Mouse (Mus musculus): Measurements from ENCODE around the gene Syne1. TPM values are rescaled to one million over a fixed set of nuclear protein-coding genes. Genes with fewer than 3 reads are reported as not detected.

Gene Syne1
- polyA plus RNA-seq, 1 experiment from 2014 or later: 21.7 TPM

DNA sequence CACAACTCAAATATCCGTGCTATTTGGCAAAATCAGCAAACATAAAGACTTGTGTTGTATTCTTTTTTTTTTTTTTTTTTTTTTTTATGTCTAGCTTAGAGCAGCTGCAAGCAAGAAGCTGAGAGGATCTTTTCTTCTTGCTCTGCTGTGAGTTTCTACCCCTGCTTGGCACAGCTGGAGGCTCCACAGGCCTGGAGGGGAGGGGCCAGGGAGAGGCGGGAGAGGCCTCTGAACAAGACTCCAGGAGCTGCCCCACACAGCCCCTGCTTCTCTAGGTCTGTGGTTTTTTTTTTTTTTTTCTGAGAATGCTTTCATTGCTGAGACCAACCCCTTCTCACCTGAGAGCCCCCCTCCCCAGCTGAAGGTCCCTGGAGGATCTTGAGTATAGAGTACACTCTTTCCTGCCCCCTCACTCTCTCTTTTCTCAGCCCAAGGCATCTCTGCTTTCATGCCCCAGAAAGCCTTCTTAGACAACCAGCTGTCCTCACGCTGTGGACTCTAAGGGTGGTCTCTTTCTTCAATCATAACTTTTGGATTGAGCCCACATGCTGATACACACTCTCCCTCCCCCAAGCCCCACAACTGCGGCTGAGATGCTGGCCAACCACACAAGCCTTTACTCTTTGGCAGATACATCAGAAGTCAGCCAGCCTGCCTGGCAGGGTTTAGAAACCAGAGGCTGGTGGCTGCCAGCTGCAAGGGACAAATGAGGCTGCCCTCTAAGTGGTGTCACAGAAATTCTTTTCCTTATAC is 241.1 kb downstream of the Syne1 start:
- no peaks in the 10 kb centered on the region for H3K9me3 ChIP-seq (ENCODE audit: control insufficient read depth, low read length)
- H3K36me3 ChIP-seq (replicated peaks; ENCODE audit: control insufficient read depth, insufficient read depth): no peaks in the 10 kb centered on the region
- H3K27ac ChIP-seq: no peak overlapping the region
- no peak overlapping the region for H3K4me2 ChIP-seq (replicated peaks)
- DNase-seq (ENCODE audit: low spot score): no peak
- H3K27me3 ChIP-seq (ENCODE audit: control insufficient read depth, insufficient read depth, low read length): no peaks in the 10 kb centered on the region
- 0 out of 2 replicates have a peak, but pooled peaks cover 4% of the 10 kb centered on the region for H3K4me1 ChIP-seq (replicated peaks; ENCODE audit: control insufficient read depth, insufficient read depth, low read length)
- H3K4me3 ChIP-seq (replicated peaks; ENCODE audit: low read length): no peak overlapping the region
- H3K9ac ChIP-seq: no peak overlapping the region
- ATAC-seq (ENCODE audit: low FRiP score): peak; percentile 54; the same call in 1 of the 2 replicates
- 15% methylated on average over 4 of the region's 4 CpGs for WGBS

DNA sequence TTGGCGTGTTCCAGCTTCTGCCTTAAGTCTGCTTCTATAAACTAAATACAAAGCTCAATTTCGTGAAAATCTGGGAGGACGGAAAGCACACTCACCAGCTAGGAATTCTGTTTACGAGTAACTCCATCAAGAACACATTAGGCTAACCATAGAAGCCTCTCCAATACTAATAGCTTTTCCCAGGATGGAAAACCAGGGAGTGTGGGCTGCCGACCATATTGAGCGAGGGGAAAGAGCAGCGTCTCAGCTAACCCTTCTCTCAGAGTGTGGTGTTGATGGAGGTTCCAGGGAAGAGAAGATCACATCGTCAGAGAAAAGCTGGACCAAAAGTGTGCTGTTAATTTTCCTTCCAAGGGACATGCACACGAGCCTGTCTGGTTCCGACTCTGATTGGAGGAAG is 241.9 kb downstream of the Syne1 start:
- Histone ChIP-seq H3K27ac (peak overlapping the region; percentile 43; the same call in 1 of the 2 replicates), H3K9ac (no peak overlapping the region), H3K36me3 (replicated peaks; ENCODE audit: control insufficient read depth, insufficient read depth) (no peaks in the 10 kb centered on the region), H3K4me2 (replicated peaks) (peak overlapping the region; percentile 21), H3K9me3 (ENCODE audit: control insufficient read depth, low read length) (no peaks in the 10 kb centered on the region), H3K4me1 (replicated peaks; ENCODE audit: control insufficient read depth, insufficient read depth, low read length) (0 out of 2 replicates have a peak, but pooled peaks cover 4% of the 10 kb centered on the region), H3K27me3 (ENCODE audit: control insufficient read depth, insufficient read depth, low read length) (no peaks in the 10 kb centered on the region), H3K4me3 (replicated peaks; ENCODE audit: low read length) (no peak overlapping the region)
- 42% methylated on average over 10 of the region's 10 CpGs for WGBS
- ATAC-seq (ENCODE audit: low FRiP score) (0 out of 2 replicates have a peak, but pooled peaks have one; percentile 25), DNase-seq (ENCODE audit: low spot score) (no peak)

DNA sequence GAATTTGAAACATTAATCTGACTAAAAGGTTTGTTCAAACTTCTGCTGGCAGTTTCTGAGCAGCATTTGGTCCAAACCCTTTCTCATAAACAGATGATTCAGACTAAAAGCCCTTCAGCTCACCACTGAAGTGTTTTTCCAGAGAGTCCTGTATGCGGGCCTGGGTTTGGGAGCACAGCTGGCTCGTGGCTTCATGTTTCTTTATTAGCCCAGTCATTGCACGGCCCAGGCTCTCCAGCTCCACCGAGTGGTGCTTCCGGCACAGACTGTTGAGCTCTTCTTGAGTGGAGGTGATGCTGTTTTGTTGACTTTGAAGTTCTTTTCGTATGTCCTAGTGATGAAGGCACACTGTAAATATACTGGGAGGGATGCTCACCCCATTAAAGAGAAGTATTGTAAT is 245.7 kb downstream of the Syne1 start:
- Histone ChIP-seq H3K27me3 (ENCODE audit: control insufficient read depth, insufficient read depth, low read length) (no peaks in the 10 kb centered on the region), H3K9me3 (ENCODE audit: control insufficient read depth, low read length) (no peaks in the 10 kb centered on the region), H3K4me2 (replicated peaks) (no peak overlapping the region), H3K27ac (no peak overlapping the region), H3K9ac (no peak overlapping the region), H3K4me3 (replicated peaks; ENCODE audit: low read length) (no peak overlapping the region), H3K4me1 (replicated peaks; ENCODE audit: control insufficient read depth, insufficient read depth, low read length) (0 out of 2 replicates have a peak, but pooled peaks cover 4% of the 10 kb centered on the region), H3K36me3 (replicated peaks; ENCODE audit: control insufficient read depth, insufficient read depth) (no peaks in the 10 kb centered on the region)
- DNase-seq (ENCODE audit: low spot score) (no peak), ATAC-seq (ENCODE audit: low FRiP score) (no peak)
- WGBS: 61% methylated on average over 6 of the region's 6 CpGs

DNA sequence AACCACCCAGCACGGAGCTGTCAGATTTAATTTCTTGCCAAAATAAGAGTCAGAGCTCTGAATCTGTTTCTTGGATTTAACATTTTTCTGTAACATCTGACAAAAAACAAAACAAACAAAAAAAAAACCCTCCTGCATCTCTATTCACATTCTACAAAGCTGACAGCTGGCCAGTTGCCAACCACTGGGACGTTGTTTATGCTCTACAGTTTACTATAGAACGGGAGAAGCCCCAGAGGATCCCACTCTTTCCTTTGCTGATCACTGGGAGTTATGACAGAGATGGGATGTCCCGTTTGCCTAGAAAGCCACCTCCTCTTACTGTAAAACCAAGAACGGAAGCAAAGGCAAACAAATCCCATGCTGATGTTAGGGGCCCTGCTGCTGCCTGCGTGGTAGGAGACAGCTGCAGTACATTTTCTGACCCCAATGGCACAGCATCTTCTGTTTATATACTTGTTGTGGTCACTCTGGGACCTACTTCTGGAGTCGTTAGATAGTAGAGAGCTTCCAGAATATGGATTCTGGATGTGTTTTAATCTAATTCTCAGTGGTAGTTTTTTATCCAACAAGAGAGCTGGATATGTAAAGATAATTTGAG is 255.9 kb downstream of the Syne1 start:
- peaks cover 7% of the 10 kb centered on the region for H3K4me1 ChIP-seq (replicated peaks; ENCODE audit: control insufficient read depth, insufficient read depth, low read length)
- DNase-seq (ENCODE audit: low spot score): peak; percentile 41
- H3K27me3 ChIP-seq (ENCODE audit: control insufficient read depth, insufficient read depth, low read length): no peaks in the 10 kb centered on the region
- ATAC-seq (ENCODE audit: low FRiP score): no peak
- 0 out of 2 replicates have a peak overlapping the region, but pooled peaks have one; percentile 15 for H3K4me2 ChIP-seq (replicated peaks)
- H3K27ac ChIP-seq: no peak overlapping the region
- WGBS: 35% methylated on average over 7 of the region's 7 CpGs
- H3K9ac ChIP-seq: no peak overlapping the region
- no peak overlapping the region for H3K4me3 ChIP-seq (replicated peaks; ENCODE audit: low read length)
- H3K36me3 ChIP-seq (replicated peaks; ENCODE audit: control insufficient read depth, insufficient read depth): no peaks in the 10 kb centered on the region
- no peaks in the 10 kb centered on the region for H3K9me3 ChIP-seq (ENCODE audit: control insufficient read depth, low read length)

DNA sequence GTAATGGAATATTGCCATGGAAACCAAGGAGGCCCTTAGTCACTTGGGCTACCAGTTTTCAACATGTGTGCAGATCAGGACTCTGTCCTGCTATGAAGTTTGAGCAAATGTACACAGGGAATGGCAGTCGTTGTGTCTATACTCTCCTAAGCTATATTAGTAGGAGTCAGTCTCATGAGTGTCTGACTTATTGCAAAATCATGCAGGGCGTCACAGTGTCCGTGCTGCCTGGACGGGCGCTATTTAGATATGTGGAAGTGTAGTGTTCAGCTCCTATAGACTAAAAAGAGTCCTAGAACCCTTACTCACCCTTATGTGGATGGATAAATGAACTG is 261.7 kb downstream of the Syne1 start:
- no peak for DNase-seq (ENCODE audit: low spot score)
- no peaks in the 10 kb centered on the region for H3K36me3 ChIP-seq (replicated peaks; ENCODE audit: control insufficient read depth, insufficient read depth)
- H3K9me3 ChIP-seq (ENCODE audit: control insufficient read depth, low read length): no peaks in the 10 kb centered on the region
- H3K4me3 ChIP-seq (replicated peaks; ENCODE audit: low read length): no peak overlapping the region
- 88% methylated on average over 5 of the region's 5 CpGs for WGBS
- H3K27ac ChIP-seq: 0 out of 2 replicates have a peak overlapping the region, but pooled peaks have one; percentile 38
- H3K27me3 ChIP-seq (ENCODE audit: control insufficient read depth, insufficient read depth, low read length): no peaks in the 10 kb centered on the region
- H3K4me2 ChIP-seq (replicated peaks): no peak overlapping the region
- ATAC-seq (ENCODE audit: low FRiP score): no peak
- H3K4me1 ChIP-seq (replicated peaks; ENCODE audit: control insufficient read depth, insufficient read depth, low read length): 0 out of 2 replicates have a peak, but pooled peaks cover 4% of the 10 kb centered on the region
- H3K9ac ChIP-seq: no peak overlapping the region

DNA sequence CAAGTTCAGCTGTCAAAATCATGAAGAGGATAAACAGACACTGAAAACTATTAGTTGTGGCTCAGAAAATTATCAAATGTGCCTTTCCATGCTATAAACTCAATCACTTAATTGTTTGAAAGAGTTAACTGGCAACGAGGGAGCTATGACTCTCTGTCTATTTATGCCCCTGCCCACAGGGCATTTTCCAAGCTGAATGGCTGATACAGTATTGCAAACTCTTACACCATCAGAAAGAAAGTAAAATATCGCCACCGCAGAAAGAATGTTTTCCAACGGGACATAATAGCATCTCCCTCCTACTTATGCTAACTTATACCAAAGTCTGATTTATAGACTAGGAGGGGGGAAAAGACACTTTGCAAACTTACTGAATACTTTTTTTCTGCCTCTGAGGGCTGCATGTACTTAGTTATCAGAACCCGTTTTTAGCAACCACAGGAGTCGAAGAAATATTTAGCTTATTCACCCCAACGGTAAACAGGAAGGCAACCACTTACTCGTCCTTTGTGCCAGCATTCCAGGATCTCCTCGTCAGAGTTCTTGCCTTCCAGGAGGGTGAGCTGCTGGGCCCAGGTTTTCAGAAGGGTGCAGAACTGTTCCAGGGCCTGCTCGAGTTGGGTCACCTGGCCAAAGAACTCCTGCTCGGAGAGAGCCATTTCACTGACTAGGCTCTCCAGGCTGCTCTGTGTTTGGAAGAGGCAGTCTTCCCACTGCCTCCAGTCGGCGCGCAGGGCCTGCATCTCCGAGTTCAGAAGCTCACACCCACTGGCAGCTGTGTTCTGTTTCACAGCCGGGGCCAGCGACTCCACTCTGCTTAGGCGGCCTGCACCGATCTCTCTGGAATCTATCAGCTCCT is 262.3 kb downstream of the Syne1 start:
- H3K4me1 ChIP-seq (replicated peaks; ENCODE audit: control insufficient read depth, insufficient read depth, low read length): 0 out of 2 replicates have a peak, but pooled peaks cover 4% of the 10 kb centered on the region
- no peak overlapping the region for H3K9ac ChIP-seq
- no peaks in the 10 kb centered on the region for H3K27me3 ChIP-seq (ENCODE audit: control insufficient read depth, insufficient read depth, low read length)
- ATAC-seq (ENCODE audit: low FRiP score): peak; percentile 78; the same call in 1 of the 2 replicates
- no peaks in the 10 kb centered on the region for H3K9me3 ChIP-seq (ENCODE audit: control insufficient read depth, low read length)
- H3K4me2 ChIP-seq (replicated peaks): no peak overlapping the region; the same call in 1 of the 2 replicates
- no peak for DNase-seq (ENCODE audit: low spot score)
- peak overlapping the region; percentile 38; the same call in 1 of the 2 replicates for H3K27ac ChIP-seq
- H3K36me3 ChIP-seq (replicated peaks; ENCODE audit: control insufficient read depth, insufficient read depth): no peaks in the 10 kb centered on the region
- 54% methylated on average over 19 of the region's 19 CpGs for WGBS
- H3K4me3 ChIP-seq (replicated peaks; ENCODE audit: low read length): no peak overlapping the region

DNA sequence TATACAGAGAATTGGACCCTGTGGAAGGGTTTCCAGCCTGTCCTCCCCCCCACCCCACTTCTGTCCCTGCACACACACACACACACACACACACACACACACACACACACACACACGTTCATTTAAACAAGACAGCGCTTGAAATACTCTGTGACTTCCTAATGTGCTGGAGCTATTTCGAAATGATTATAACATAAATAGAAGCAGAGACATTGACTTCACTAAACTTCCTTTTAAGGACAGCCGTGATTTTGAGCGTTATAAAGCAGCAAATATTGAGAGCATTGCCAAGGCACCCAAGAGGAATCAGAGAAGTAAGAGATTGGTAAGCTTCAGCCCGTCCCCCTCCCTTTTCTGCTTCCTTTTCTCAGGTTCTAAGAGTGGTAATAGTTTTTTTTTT is 263.0 kb downstream of the Syne1 start:
- H3K27me3 ChIP-seq (ENCODE audit: control insufficient read depth, insufficient read depth, low read length): no peaks in the 10 kb centered on the region
- H3K4me2 ChIP-seq (replicated peaks): no peak overlapping the region; the same call in 1 of the 2 replicates
- 70% methylated on average over 6 of the region's 6 CpGs for WGBS

DNA sequence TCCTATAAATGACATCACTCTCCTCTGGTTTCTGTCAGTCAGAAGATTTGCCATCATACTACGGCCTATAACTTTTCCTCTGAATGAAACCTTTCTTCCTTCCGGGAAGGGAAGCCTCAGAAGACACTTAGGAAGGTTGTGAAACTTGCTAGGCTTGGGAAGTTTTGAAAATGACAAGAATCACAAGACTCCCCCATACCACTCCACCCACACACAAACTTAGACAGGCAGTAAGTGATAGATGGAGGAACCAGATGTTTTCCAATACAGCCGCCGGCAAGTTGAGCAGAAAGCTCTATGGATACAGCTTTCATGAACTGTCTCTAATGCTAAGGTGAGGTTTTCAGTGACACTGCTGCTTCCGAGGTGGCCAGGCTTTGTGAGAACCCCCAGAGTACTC is 275.5 kb downstream of the Syne1 start:
- ATAC-seq (ENCODE audit: low FRiP score): no peak
- 92% methylated on average over 5 of the region's 5 CpGs for WGBS

More for the DNA sequence above, 263.0 kb downstream of the Syne1 start:
- no peak overlapping the region for H3K4me3 ChIP-seq (replicated peaks; ENCODE audit: low read length)
- DNase-seq (ENCODE audit: low spot score): no peak
- H3K4me1 ChIP-seq (replicated peaks; ENCODE audit: control insufficient read depth, insufficient read depth, low read length): 0 out of 2 replicates have a peak, but pooled peaks cover 4% of the 10 kb centered on the region
- no peaks in the 10 kb centered on the region for H3K36me3 ChIP-seq (replicated peaks; ENCODE audit: control insufficient read depth, insufficient read depth)
- ATAC-seq (ENCODE audit: low FRiP score): no peak
- no peaks in the 10 kb centered on the region for H3K9me3 ChIP-seq (ENCODE audit: control insufficient read depth, low read length)
- no peak overlapping the region for H3K27ac ChIP-seq
- H3K9ac ChIP-seq: no peak overlapping the region

DNA sequence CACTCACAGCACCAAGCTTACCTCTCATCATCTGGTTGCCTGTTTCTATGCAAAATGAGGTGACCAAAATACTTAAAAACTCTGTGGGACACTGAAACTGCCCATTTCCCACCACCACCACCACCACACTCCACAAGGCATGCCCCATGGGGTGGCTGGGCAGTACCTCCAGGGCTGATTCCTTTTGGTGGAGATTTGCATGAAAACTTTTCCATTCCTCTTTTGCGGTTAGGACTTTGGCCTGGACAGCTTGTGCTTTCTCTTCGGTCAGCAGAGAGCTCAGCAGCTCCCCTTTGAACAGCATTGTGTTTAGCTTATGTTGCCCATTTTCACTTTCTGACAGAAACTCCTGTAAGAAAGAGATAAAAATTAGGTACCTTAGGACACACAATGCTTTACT is 280.6 kb downstream of the Syne1 start:
- Histone ChIP-seq H3K27ac (no peak overlapping the region), H3K9ac (no peak overlapping the region), H3K4me3 (replicated peaks; ENCODE audit: low read length) (no peak overlapping the region), H3K27me3 (ENCODE audit: control insufficient read depth, insufficient read depth, low read length) (no peaks in the 10 kb centered on the region), H3K4me2 (replicated peaks) (no peak overlapping the region), H3K9me3 (ENCODE audit: control insufficient read depth, low read length) (no peaks in the 10 kb centered on the region), H3K36me3 (replicated peaks; ENCODE audit: control insufficient read depth, insufficient read depth) (no peaks in the 10 kb centered on the region), H3K4me1 (replicated peaks; ENCODE audit: control insufficient read depth, insufficient read depth, low read length) (no peaks in the 10 kb centered on the region)
- DNase-seq (ENCODE audit: low spot score) (no peak), ATAC-seq (ENCODE audit: low FRiP score) (no peak)
- WGBS: 83% methylated on average over 2 of the region's 2 CpGs

More for the DNA sequence above, 275.5 kb downstream of the Syne1 start:
- Histone ChIP-seq H3K4me2 (replicated peaks) (no peak overlapping the region), H3K4me3 (replicated peaks; ENCODE audit: low read length) (no peak overlapping the region), H3K27ac (no peak overlapping the region), H3K9ac (no peak overlapping the region), H3K9me3 (ENCODE audit: control insufficient read depth, low read length) (no peaks in the 10 kb centered on the region), H3K36me3 (replicated peaks; ENCODE audit: control insufficient read depth, insufficient read depth) (no peaks in the 10 kb centered on the region), H3K4me1 (replicated peaks; ENCODE audit: control insufficient read depth, insufficient read depth, low read length) (no peaks in the 10 kb centered on the region), H3K27me3 (ENCODE audit: control insufficient read depth, insufficient read depth, low read length) (no peaks in the 10 kb centered on the region)
- no peak for DNase-seq (ENCODE audit: low spot score)
